Mouse (Mus musculus) forelimb bud, embryonic 11.5 days (tissue): ENCODE data around the gene Etnk1.
"Not testable (repeated sequence)": the region's sequence is repeated elsewhere in the genome, so short reads cannot be mapped to it uniquely, and the experiment has no call there.

Experiments used
- DNase-seq: peaks from one replicate; pipeline ENCODE4 v3.0.0-alpha.2; 2012; ENCODE audit warnings: low read depth, low spot score

The Etnk1 gene

DNA sequence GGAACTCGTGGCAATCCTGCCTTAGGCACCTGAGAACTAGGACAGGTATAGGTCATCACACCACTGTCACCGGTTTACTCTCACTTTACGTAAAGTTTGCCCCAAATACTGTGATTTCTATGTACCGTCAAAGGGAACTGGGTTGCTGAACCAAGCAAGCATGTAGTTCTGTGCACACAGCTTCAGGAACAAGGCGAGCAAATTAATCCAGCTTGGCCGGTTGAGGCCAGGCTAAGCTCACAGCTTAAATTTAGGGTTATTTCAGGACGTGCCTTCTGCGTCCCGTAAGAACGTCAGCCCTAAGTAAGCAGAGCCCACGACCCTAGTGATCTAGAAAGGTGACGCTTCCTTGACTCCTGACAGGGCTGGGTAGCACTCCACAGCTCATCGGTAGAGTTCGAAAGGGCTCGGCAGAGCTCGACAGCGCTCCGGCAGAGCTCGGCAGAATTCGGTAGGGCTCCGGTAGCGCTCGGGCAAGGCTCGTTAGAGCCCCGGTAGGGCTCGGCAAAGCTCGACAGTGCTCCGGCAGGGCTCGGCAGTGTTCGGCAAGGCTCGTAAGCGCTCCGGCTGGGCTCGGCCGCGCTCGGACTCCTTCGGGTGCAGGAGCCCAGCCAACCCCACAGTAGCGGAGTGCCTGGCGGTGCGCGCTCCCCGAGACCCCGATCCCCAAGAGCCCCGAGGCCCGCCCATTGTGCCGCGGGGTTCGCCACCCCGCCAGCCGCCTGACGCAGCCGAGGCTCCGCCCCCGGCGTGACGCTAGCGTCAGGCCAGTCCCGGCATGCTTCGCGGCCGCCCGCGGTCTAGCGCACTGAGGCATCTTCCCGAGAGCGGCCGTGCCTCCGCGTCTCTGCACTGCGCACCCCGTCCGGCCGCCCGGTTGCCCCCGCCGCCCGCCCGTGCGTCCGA, at the start of gene Etnk1:
Gene Etnk1, plus strand, starts transcription at position 770 of the 906 bp plus-strand sequence.
- DNase-seq: peak; percentile 92

GRCm38 (mm10) chr6:143119325-143119724, 47.7 kb upstream of the Etnk1 start:
- DNase-seq: no peak

GRCm38 (mm10) chr6:143125721-143126120, 41.3 kb upstream of the Etnk1 start:
- no peak for DNase-seq

DNA sequence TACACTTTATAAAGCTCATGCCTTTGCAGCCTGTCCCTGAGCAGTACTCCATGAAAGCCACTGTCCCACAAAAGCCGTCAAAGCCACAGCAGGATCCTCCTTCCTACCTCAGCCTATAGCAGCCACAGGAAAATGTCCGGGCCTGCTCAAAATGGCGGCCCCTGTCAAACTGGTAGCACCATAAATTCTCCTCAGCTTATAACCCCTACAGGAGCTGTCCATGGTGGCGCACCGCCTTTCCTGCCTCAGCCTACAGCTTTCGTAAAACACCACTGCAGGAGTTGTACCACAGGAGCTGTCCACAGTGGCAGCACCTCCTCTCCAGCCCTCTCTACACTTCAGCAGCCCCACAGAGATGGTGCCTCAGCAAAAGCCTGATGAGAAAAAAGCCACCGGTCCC, 37.6 kb upstream of the Etnk1 start:
- no peak for DNase-seq

- DNase-seq: no peak
Observed at GRCm38 (mm10) chr6:143129952-143130351, 37.1 kb upstream of the Etnk1 start.

DNA sequence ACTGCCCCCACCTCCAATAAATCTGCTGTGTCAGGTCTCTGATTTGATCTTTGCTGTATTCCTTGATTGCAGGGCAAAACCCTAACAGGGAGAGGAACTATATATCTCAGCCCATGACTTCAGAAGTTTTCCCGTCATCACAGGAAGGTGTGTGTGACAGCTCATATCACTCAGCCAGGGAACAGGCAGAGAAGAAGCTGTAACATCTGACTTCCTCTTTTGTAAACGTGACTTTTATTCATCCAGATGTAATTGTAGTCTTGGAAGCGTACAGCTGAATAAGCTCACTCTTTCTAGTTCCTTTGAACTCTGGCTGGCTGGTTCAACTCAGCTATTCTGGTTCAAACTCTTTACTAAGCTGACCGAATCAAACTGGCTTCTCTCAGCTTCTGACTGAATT, 36.6 kb upstream of the Etnk1 start:
- DNase-seq: no peak

DNA sequence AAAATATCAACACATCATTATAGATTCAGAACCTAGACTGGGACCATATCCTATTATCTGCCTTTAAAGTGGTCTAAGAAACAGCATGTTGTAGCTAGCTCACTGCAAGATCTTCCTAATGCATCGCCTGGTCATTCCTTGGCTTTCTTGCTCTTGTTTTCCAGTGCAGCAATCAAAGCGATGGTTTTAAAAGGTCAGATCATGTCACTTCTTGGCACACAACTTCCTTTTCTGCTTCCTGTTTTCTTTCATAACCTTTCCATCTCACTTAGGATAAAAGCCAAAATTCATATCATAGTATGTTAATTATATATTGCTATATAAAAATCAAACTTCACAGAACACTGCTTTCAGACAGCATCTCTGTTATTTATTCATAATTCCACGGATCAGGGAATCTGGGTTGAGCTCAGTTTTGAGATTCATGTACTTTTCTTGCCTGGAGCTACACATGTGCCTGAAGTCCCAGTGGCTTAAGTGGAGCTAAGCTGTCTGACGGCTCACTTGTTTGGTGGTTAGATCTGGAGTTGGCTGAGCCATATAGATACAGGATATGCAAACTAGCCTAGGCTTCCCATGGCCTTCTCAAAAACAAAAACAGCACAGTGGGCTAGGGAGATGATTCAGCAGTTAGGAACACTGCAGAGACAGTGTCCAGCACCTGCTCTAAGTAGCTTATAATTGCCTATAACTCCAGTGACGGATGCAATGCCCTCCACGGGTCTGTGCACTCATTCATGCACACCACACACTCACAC, 34.9 kb upstream of the Etnk1 start:
- no peak for DNase-seq

DNA sequence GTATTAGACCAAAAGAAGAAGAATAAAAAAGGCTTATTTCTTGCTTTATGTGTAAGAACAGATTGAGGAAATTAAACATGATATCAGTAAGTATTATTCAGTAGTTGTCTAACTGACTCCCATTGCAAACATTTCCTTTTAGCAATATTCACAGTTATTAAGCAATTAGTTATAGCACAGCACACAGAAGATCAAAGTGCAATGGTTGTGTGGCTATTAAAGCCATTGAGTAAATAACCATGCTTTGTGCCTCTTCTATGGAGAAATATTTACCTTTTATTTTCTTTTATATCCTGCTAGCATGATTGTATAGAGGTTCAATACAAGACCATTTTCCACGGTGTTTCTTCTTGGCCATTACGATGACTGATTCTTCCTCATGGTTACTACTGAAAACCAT, 33.9 kb upstream of the Etnk1 start:
- no peak for DNase-seq

DNA sequence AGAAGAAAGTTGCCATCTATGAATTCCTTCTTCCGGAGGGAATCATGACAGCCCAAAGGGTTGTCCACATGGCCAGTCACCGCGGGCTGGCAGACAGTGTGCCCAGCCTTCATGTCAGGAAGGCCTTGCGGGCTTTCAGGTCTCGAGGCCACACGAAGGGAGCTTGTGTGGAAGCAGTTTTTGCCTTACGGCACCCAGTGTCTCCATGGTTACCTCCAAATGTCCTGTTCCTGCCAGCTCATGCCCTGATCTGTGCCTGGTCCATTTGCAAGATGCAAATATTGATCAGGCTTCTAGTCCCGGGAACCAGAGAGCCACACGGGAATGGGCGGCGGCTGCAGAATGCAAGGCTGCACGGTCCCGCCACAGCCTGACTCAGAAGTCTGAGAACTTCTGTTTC, 31.9 kb upstream of the Etnk1 start:
- DNase-seq: no peak

DNA sequence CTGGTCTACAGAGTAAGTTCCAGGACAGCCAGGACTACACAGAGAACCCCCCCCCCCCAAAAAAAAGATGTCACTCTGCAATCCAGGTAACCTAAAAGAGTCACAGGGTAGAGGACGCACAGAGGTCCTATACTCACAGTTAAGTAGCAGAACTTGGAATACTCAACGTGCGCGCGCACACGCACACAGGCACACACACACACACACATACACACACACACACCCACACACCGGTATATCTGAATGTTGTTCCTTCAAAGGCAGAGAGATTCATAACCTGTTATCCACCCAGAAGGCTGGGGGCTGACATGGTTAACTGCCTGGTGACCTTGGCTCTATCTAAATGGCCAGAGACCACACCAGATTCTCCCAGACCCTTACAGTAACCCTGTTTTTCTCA, 30.3 kb upstream of the Etnk1 start:
- DNase-seq: no peak

GRCm38 (mm10) chr6:143137341-143137740, 29.7 kb upstream of the Etnk1 start:
- no peak for DNase-seq

GRCm38 (mm10) chr6:143139417-143139816, 27.6 kb upstream of the Etnk1 start:
- DNase-seq: no peak

DNA sequence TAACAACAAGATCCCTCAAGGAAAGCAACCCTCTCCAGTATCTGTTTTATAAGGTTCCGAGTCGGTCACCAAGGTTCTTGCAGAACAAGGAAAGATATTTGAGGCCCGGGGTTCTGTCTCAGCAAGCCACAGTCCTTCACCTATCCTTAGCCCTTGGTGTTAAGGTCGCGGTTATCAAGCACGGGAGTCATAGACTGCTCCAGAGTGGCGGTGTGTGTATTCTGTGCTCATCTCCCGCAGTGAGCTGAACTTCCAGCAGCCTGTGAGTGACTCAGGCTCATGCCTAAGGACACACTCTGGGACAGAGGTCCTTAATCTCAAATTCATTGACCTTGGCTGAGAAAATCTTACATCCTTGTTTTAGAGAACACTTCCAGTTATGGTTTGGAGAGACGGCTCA, 26.1 kb upstream of the Etnk1 start:
- no peak for DNase-seq

- DNase-seq: not testable (repeated sequence)
Observed at GRCm38 (mm10) chr6:143141624-143142592, 25.1 kb upstream of the Etnk1 start.

- no peak for DNase-seq
Observed at GRCm38 (mm10) chr6:143142861-143143260, 24.2 kb upstream of the Etnk1 start.

- DNase-seq: no peak
Observed at GRCm38 (mm10) chr6:143143321-143143720, 23.7 kb upstream of the Etnk1 start.

- no peak for DNase-seq
Observed at GRCm38 (mm10) chr6:143143775-143144273, 23.2 kb upstream of the Etnk1 start.

DNA sequence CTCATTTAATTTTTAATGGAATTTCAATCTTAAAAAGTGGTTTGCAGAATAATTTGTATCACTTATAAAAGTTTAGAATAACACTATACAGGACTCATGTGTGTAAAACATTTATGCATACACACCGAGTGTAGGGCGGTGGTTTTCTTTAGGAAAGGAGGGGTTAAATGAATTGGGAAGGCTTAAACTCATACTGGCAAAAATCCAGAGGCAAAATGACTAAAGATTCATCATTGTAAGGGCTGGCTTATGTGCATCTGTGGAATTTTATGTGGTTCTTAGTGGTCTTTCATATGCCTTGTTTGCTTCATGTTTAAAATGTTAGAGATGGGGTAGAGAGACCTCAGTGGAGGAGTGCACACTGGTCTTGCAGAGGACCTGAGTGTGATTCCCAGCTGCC, 22.5 kb upstream of the Etnk1 start:
- no peak for DNase-seq

GRCm38 (mm10) chr6:143145051-143145450, 22.0 kb upstream of the Etnk1 start:
- DNase-seq: no peak

- DNase-seq: no peak
Observed at GRCm38 (mm10) chr6:143146756-143147155, 20.3 kb upstream of the Etnk1 start.

- no peak for DNase-seq
Observed at GRCm38 (mm10) chr6:143148868-143149267, 18.2 kb upstream of the Etnk1 start.
